Mouse (Mus musculus) right cerebral cortex, adult 2 months (tissue): Measurements from ENCODE around the gene 4933415A04Rik.
A peak's percentile ranks its signal among the peaks of the same experiment; 100 is the strongest.

Source experiments
- DNase-seq, 2 experiments: peaks; one replicate each; pipeline ENCODE4 v3.0.0; 2021 to 2022; ENCODE audit warnings: low spot score in 2 of 2

4933415A04Rik gene

GRCm38 (mm10) chr11:43632566-43632965 lies 45.7 kb downstream of the 4933415A04Rik start:
- DNase-seq: peak; percentile 31 to 39

GRCm38 (mm10) chr11:43633165-43633564 lies 46.3 kb downstream of the 4933415A04Rik start:
- DNase-seq: no peak

GRCm38 (mm10) chr11:43633658-43634401 lies 47.0 kb downstream of the 4933415A04Rik start:
- peak; percentile 51 to 61 for DNase-seq

GRCm38 (mm10) chr11:43636761-43637160 lies 49.9 kb downstream of the 4933415A04Rik start:
- peak; percentile 27 to 41 for DNase-seq

- no peak for DNase-seq
Measured at GRCm38 (mm10) chr11:43638486-43638885, 51.6 kb downstream of the 4933415A04Rik start.
